Mouse (Mus musculus) ES-E14 (cell line): ENCODE measurements around the gene Mlst8.

Source experiments
- CHD2 ChIP-seq: IDR thresholded peaks from 2 replicates; pipeline ENCODE4 v1.6.1; 2014; ENCODE audit warnings: mild to moderate bottlenecking, low read depth, low read length, inconsistent platforms
- MAFK ChIP-seq: IDR thresholded peaks from 2 replicates; pipeline ENCODE4 v1.6.1; 2014; ENCODE audit warnings: mild to moderate bottlenecking, low read depth, low read length, inconsistent platforms; ENCODE audit not compliant: insufficient read depth
- ZC3H11A ChIP-seq: IDR thresholded peaks from 2 replicates; pipeline ENCODE4 v1.6.1; 2012; ENCODE audit warnings: low read depth, mild to moderate bottlenecking, inconsistent platforms, low read length, borderline replicate concordance
- ZNF384 ChIP-seq: IDR thresholded peaks from 2 replicates; pipeline ENCODE4 v1.6.1; 2012; ENCODE audit warnings: low read depth, low read length, inconsistent platforms

GRCm38 (mm10) chr17:24429201-24429983, 49.5 kb downstream of the Mlst8 start:
- no peak for TF ChIP-seq ZNF384
- TF ChIP-seq MAFK, result no peak
- no peak for TF ChIP-seq ZC3H11A
- no peak for TF ChIP-seq CHD2
